Comparison of ENCODE assay signal across 15 mouse cellular contexts in genomic region chr7:142040756-142041155, GRCm38 (mm10). TPM values are rescaled to one million over a fixed set of nuclear protein-coding genes. Genes with fewer than 3 reads are reported as not detected.
DNase-seq lines count a peak whose midpoint lies in the region; ATAC-seq and TF ChIP-seq lines count a peak whose summit lies in the region.
"Had no signal": no experiment of that assay in that cellular context is flagged by ENCODE, and none has a peak within 500 bp of the region (broad histone marks: within the 10 kb centered on the region; RNA-seq: fewer than 3 reads in every experiment).

No protein-coding gene starts in this region.

- intact Hi-C loops in gastrocnemius, adult 2 months (cut with DNase I), result no loop called here

- peak overlapping the region; percentile 85 for H3K27ac ChIP-seq in gastrocnemius, adult 2 months
- no peak overlapping the region for H3K27ac ChIP-seq in heart, embryonic 15.5 days
- no peak overlapping the region for H3K27ac ChIP-seq in hindbrain, embryonic 16.5 days (ENCODE audit: low read depth, low read length)
- H3K27ac ChIP-seq: hindbrain, embryonic 14.5 days; limb, embryonic 13.5 days had no signal

- peaks cover 24% of the 10 kb centered on the region for H3K4me1 ChIP-seq in heart, embryonic 15.5 days (replicated peaks)
- H3K4me1 ChIP-seq in hindbrain, embryonic 16.5 days (ENCODE audit: control insufficient read depth, insufficient read depth, low read depth, low read length), result no peaks in the 10 kb centered on the region

- H3K9me3 ChIP-seq in heart, embryonic 15.5 days (replicated peaks), result no peaks in the 10 kb centered on the region
- no peaks in the 10 kb centered on the region for H3K9me3 ChIP-seq in hindbrain, embryonic 16.5 days (ENCODE audit: control insufficient read depth, low read length)
- H3K9me3 ChIP-seq: limb, embryonic 13.5 days had no signal

- 84% methylated on average over 3 of the region's 3 CpGs for WGBS in heart, embryonic 15.5 days
- 95% methylated on average over 3 of the region's 3 CpGs for WGBS in hindbrain, embryonic 16.5 days

- peak; percentile 50; the same call in 1 of the 2 replicates for ATAC-seq in heart, embryonic 15.5 days (replicated peaks; ENCODE audit: insufficient number of reproducible peaks, insufficient read depth, low FRiP score, low read depth)
- peak; percentile 89 for ATAC-seq in megakaryocyte progenitor cell, adult 5-6 weeks (replicated peaks; ENCODE audit: poor library complexity)
- ATAC-seq in hindbrain, embryonic 16.5 days, result no peak
- ATAC-seq: Patski had no signal

- no peak for TF ChIP-seq CTCF in gastrocnemius, adult 2 months (IDR thresholded peaks at IDR 0.05)

- H3K4me2 ChIP-seq in heart, embryonic 15.5 days, result no peak overlapping the region
- H3K4me2 ChIP-seq in hindbrain, embryonic 16.5 days (ENCODE audit: low read length), result no peak overlapping the region
- H3K4me2 ChIP-seq: hindbrain, embryonic 14.5 days; limb, embryonic 13.5 days; lung, embryonic 14.5 days had no signal

- DNase-seq in gastrocnemius, adult 2 months, result no peak
- DNase-seq in gastrocnemius, adult 18-20 months (ENCODE audit: low spot score), result no peak
- peak; percentile 23 to 71 for DNase-seq in kidney, postnatal 36 days
- DNase-seq in kidney, postnatal 4 days, result no peak
- no peak for DNase-seq in retina, embryonic 14.5 days (ENCODE audit: low spot score)
- DNase-seq: cerebellum, adult 8-10 months; lung, embryonic 14.5 days; midbrain, embryonic 14.5 days had no signal

- no peak overlapping the region for H3K4me3 ChIP-seq in gastrocnemius, adult 2 months
- no peak overlapping the region for H3K4me3 ChIP-seq in heart, embryonic 15.5 days
- no peak overlapping the region for H3K4me3 ChIP-seq in hindbrain, embryonic 16.5 days (ENCODE audit: low read length)
- H3K4me3 ChIP-seq: erythroblast, embryonic 14.5 days; limb, embryonic 13.5 days had no signal

- H3K9ac ChIP-seq in heart, embryonic 15.5 days, result no peak overlapping the region
- no peak overlapping the region for H3K9ac ChIP-seq in hindbrain, embryonic 16.5 days (ENCODE audit: low read depth, low read length)
- H3K9ac ChIP-seq: hindbrain, embryonic 14.5 days; limb, embryonic 13.5 days; lung, embryonic 14.5 days had no signal

- H3K36me3 ChIP-seq in heart, embryonic 15.5 days, result no peaks in the 10 kb centered on the region
- H3K36me3 ChIP-seq in hindbrain, embryonic 16.5 days (ENCODE audit: control insufficient read depth, insufficient read depth, low read length), result no peaks in the 10 kb centered on the region

- no peaks in the 10 kb centered on the region for H3K27me3 ChIP-seq in heart, embryonic 15.5 days
- no peaks in the 10 kb centered on the region for H3K27me3 ChIP-seq in hindbrain, embryonic 16.5 days (replicated peaks; ENCODE audit: control insufficient read depth, insufficient read depth, low read length)
- H3K27me3 ChIP-seq: limb, embryonic 13.5 days; Patski had no signal

RNA-seq across cellular contexts. Expression of gene Mob2, which starts 20.1 kb away (rescaled TPM):
- total RNA-seq in gastrocnemius, adult 2 months (2021), result 10 to 100 TPM; 52.2 to 53.1 TPM
- 10 to 100 TPM; 49.6 to 51.8 TPM for total RNA-seq in gastrocnemius, adult 18-20 months (2021)
- 43.4 and 52.7 TPM in 2 replicates for polyA plus RNA-seq in heart, embryonic 15.5 days (2015; fragmentation: Nextera tagmentation; extraction: Ambion mirVana)
- total RNA-seq in megakaryocyte progenitor cell, adult 5-6 weeks (2015), result 45.3 and 45.9 TPM in 2 replicates
- total RNA-seq in megakaryocyte progenitor cell, adult 5-6 weeks (2017), result 45.9 and 47.1 TPM in 2 replicates
- polyA plus RNA-seq in hindbrain, embryonic 16.5 days (2015; fragmentation: Nextera tagmentation; extraction: Ambion mirVana), result 52.7 and 55.9 TPM in 2 replicates

RNA-seq across cellular contexts. Expression of gene Dusp8, which starts 54.9 kb away (rescaled TPM):
- 10 to 100 TPM; 20.5 to 44.4 TPM for total RNA-seq in gastrocnemius, adult 2 months (2021)
- 10 to 100 TPM; 21.9 to 41.2 TPM for total RNA-seq in gastrocnemius, adult 18-20 months (2021)
- 11.5 and 12.2 TPM in 2 replicates for polyA plus RNA-seq in heart, embryonic 15.5 days (2015; fragmentation: Nextera tagmentation; extraction: Ambion mirVana)
- 0.12 TPM in 1 of 2 replicates, not detected in the other for total RNA-seq in megakaryocyte progenitor cell, adult 5-6 weeks (2015)
- not detected in 2 replicates for total RNA-seq in megakaryocyte progenitor cell, adult 5-6 weeks (2017)
- polyA plus RNA-seq in hindbrain, embryonic 16.5 days (2015; fragmentation: Nextera tagmentation; extraction: Ambion mirVana), result 109 and 117 TPM in 2 replicates

Comparison
In these comparisons a context has a peak if more than half of its experiments do, and no peak if none do; other contexts are left out.
1. DNase-seq: peak in kidney, postnatal 36 days (2 of 2); none in gastrocnemius, adult 2 months (single experiment), gastrocnemius, adult 18-20 months (single experiment), kidney, postnatal 4 days (0 of 2) and retina, embryonic 14.5 days (single experiment).
2. RNA of gene Dusp8, which starts 54.9 kb away (total RNA-seq): 20.5 to 44.4 TPM in gastrocnemius, adult 2 months and 21.9 to 41.2 TPM in gastrocnemius, adult 18-20 months; 0.12 TPM in megakaryocyte progenitor cell, adult 5-6 weeks; every median in the first group is over 10 times any median in the second.